Mouse (Mus musculus): ENCODE measurements at regions not wholly inside any gene's neighbourhood (a gene's known extent, or its start where the extent isn't known, plus 50 kb on each side); places are given as distances from the start of the nearest gene placed in this dataset.

- no peak for DNase-seq (ENCODE audit: low spot score in 2 of 2)
Observed at GRCm38 (mm10) chr5:45136696-45137095, 313.3 kb downstream of the Qdpr start.

DNA sequence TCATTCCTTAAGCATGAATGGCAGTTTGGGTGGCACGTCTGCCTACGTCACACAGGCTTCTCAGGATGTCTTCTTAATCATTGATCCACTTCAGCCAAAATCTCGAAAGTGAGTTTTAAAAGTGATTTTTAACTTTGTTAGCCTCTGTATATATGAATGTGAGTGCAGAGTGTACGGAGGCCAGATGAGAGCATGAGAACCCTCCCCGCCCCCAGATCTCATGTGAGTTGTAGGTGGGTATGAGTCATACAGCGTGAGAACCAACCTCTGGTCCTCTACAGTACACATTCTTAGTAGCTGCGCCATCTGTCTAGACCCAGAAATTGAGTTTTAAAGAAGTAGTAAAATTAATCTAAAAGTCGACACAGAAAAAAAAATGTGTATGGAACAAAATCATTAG is 322.1 kb downstream of the Qdpr start:
- peak in 1 of 2 experiments; percentile 75 for DNase-seq (ENCODE audit: low spot score in 2 of 2)

- DNase-seq (ENCODE audit: low spot score in 2 of 2) = no peak
Observed at GRCm38 (mm10) chr5:45121751-45122280, 322.3 kb upstream of the Ldb2 start.

DNA sequence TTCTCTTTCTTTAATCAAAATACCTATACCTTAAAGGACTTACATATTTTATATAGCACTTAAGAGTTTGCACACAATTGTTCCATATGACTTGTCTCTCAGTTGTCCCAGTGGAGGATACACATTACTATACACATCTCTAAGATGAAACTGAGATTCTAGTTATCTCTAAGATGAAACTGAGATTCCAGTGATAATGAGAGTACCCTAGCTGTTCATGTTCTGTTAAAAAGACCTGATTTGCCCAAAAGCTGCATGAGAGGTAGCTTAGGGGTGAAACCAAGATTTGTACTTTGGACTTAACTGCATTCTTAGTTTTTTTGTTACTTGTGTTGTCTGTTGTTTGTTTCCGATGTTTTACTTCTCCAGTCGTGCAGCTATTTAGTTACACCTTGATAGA is 320.3 kb upstream of the Ldb2 start:
- no peak for DNase-seq (ENCODE audit: low spot score in 2 of 2)

DNA sequence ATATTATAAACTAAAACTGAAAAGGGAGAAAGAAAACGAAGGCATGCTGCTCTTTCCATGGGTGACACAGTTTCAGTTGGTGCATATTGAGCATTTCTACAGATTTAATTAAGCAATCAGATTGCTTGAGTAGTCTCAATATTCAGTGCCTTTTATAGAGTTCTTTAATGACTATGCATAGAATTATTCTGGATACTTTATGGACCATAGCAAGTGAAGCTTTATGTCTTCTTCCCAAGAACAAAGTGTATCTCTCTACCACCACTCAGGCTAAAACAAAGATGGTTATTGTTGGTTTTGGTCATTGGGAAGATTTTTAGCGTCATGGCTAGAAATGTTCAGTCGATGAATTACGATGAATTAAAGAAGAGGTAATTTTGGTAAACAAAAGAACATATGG is 311.8 kb upstream of the Ldb2 start:
- no peak for DNase-seq (ENCODE audit: low spot score in 2 of 2)

GRCm38 (mm10) chr5:45110797-45111196 is 311.3 kb upstream of the Ldb2 start:
- DNase-seq (ENCODE audit: low spot score in 2 of 2) = no peak

GRCm38 (mm10) chr5:45105236-45105816 is 305.8 kb upstream of the Ldb2 start:
- DNase-seq (ENCODE audit: low spot score in 2 of 2) = no peak

DNA sequence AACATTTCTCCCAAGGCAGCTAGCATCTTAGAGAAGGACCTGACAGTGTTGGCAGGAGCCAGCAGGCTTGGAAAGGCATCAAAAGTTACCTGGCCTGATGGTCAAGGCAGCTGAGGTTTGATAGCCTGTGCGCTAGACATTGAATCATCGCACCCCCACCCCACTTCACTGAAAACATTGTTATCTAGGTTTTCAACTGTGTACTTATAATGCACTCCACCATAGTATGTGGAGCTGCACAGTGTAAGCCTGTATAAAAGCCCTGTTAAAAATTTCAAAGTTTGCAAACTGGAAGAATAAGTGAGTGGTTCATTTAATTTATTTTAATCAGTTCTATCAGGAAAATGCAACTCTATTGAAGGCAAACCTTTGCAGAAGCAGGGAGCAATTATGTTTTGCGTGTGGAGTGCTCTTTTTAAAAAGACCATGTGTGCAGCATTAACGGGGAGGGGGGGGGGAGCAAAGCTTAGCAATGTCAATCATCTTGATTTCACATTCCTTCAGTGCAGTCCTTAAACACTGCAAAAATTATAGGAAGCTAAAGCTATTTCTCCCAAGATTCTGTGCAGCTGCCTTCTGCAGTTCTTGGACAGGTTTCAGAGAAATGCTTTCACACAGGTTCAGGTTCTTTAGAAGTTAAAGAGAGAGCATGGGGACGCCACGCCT is 304.4 kb upstream of the Ldb2 start:
- no peak for DNase-seq (ENCODE audit: low spot score in 2 of 2)

GRCm38 (mm10) chr5:45102661-45103060 is 303.2 kb upstream of the Ldb2 start:
- no peak for DNase-seq (ENCODE audit: low spot score in 2 of 2)

DNA sequence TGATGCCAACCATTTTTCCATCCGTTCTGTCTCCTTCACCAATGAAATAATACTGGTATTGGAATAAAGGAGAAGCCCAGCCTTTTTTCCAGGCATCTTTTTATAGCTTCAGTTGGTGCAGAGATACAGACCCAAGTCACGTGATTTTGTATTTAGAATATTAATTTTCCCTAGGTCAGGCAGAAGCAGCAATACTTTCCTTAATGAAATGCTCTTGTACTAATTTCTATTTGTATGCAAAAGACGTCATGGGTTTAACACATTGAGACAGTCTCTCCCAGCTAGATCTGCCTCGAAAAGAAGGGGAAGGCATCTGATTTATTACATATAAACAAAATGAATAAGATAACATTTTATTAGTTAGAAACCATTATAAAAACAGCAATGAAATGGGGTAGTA is 302.3 kb upstream of the Ldb2 start:
- DNase-seq (ENCODE audit: low spot score in 2 of 2) = no peak

- no peak for DNase-seq (ENCODE audit: low spot score in 2 of 2)
Observed at GRCm38 (mm10) chr5:45099082-45099481, 299.6 kb upstream of the Ldb2 start.

GRCm38 (mm10) chr5:45097941-45098340 is 298.5 kb upstream of the Ldb2 start:
- DNase-seq (ENCODE audit: low spot score in 2 of 2) = no peak

DNA sequence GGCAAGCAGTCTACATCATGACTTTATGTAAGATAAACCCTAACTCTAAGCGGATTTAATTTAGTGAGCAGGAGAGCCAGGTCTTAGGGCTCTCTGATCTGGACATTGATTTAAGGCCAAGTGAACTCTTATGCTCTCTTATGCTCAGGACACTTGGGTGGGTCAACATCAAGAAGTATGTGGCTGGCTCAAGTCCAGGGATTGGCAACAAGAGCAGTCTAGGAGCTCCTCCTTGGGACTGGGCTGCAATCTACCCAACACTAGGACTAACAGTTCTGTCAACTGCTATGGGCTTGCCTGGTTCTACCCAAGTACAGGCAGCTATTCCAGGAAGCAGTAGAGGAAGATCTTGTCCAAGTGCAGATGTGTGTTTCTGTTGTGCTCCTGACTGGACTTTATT is 285.3 kb upstream of the Ldb2 start:
- DNase-seq (ENCODE audit: low spot score in 2 of 2) = no peak

DNA sequence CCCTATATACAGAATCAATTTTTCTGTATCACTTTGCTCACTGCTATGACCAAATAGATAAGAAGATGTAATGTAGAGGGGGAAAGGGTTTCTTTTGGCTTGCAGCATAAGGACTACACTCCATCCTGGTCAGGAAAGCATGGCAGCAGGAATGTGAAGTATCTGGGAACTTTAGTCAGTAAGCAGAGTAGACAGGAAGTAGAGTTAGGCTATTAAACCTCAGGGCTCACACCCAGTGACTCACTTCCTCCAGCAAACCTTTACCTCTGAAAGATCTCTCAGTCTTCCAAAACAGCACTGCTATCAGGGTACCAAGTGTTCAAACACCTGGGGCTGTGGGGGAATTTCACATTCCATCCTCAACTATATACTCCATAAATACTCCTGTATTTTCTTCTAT is 283.1 kb upstream of the Ldb2 start:
- no peak for DNase-seq (ENCODE audit: low spot score in 2 of 2)

- no peak for DNase-seq (ENCODE audit: low spot score in 2 of 2)
Observed at GRCm38 (mm10) chr5:45076347-45076890, 276.9 kb upstream of the Ldb2 start.

GRCm38 (mm10) chr5:45075195-45075594 is 275.7 kb upstream of the Ldb2 start:
- DNase-seq (ENCODE audit: low spot score in 2 of 2) = no peak

GRCm38 (mm10) chr5:45072529-45072928 is 273.0 kb upstream of the Ldb2 start:
- no peak for DNase-seq (ENCODE audit: low spot score in 2 of 2)

DNA sequence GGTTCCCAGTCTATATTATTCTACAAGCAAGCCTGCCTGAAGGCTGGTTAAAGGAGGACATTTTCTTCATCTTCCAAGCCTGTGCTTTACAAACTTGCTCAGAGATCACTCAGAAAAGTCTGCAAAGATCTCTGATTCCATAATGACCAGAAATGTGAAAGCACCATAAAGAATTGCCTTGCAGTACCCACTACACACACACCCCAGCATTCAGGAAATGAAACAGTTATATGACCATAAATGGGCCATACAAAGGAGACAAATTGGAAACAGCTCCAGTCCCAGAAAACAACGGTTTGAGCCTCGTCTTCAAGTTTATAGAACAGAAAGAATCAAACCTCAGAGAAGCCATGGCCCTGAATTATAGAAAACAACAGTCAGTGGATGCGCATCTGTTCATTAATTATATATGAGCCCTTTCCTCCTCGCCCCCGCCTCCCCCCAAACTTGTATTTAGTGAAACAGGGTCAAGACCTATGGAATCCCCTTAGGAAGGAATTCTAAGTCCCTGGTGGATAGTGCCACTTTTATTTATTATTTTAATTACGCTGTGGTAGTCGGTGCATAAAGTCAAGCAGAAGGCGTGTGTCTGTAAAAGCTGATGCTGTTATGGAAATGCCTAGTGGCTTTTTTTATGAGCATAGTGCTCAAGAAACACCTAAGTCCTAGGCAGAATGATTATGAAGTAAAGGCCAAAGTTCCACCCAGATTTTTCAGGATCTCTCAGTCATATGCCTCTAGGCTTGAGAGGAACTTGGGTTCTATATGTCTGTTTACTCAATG is 266.6 kb upstream of the Ldb2 start:
- DNase-seq (ENCODE audit: low spot score in 2 of 2) = no peak

GRCm38 (mm10) chr5:45062567-45062966 is 263.1 kb upstream of the Ldb2 start:
- peak in 1 of 2 experiments; percentile 39 for DNase-seq (ENCODE audit: low spot score in 2 of 2)

- DNase-seq (ENCODE audit: low spot score in 2 of 2) = no peak
Observed at GRCm38 (mm10) chr5:45055276-45055959, 255.9 kb upstream of the Ldb2 start.

DNA sequence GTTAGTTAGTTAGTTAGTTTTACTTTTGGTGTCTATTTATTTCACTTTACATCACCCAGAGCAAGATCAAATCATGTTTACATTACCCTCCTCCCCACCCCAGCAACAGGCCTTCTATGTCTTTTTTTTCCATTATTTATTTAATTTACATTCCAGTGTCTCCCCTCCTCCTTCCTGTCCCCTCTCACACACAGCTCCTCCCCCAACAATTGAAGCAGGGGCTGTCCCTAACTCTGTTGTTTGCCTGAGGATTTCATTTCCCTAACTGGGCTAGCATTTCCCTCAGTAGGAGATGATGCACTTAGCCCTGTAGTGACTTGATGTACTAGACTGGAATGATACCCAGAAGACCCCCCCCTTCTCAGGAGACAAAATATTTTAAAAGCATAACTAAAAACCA is 249.9 kb upstream of the Ldb2 start:
- no peak for DNase-seq (ENCODE audit: low spot score in 2 of 2)

- DNase-seq (ENCODE audit: low spot score in 2 of 2) = peak in 1 of 2 experiments; percentile 16
Observed at GRCm38 (mm10) chr5:45042914-45043313, 243.4 kb upstream of the Ldb2 start.

All from left cerebral cortex, adult 8-10 months (tissue).